Mouse (Mus musculus) monocyte, adult 2 months (primary cell): ENCODE results near the gene Lingo1.

Experiments used
- DNase-seq, 2 experiments: peaks; one replicate each; pipeline ENCODE4 v3.0.0; 2022; ENCODE audit warnings: low spot score in 2 of 2, low read depth in 1 of 2

Gene Lingo1

GRCm38 (mm10) chr9:56636214-56636613 lies 160.1 kb downstream of the Lingo1 start:
- DNase-seq, result peak; percentile 29 to 53

- DNase-seq, result no peak
Measured at GRCm38 (mm10) chr9:56635498-56636121, 160.7 kb downstream of the Lingo1 start.

DNA sequence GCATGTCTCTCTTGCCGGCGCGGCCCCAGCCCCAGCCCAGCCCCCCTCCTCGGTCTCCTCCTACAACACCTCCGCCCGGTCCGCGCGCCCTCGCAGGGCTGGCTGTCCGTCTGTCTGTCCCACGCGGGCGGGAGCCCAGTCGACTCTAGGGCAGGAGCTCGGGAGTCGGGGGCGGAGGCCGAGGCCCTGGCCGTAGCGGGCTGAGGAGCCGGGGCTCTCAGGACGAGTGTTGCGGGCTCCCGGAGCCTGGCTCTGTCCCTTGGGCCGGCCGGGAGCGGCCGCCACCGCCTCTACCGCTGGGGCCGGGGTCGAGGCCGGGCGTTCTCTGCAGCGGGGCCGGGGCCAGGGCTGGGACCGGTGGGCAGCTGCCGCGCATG lies 161.2 kb downstream of the Lingo1 start:
- DNase-seq, result no peak

DNA sequence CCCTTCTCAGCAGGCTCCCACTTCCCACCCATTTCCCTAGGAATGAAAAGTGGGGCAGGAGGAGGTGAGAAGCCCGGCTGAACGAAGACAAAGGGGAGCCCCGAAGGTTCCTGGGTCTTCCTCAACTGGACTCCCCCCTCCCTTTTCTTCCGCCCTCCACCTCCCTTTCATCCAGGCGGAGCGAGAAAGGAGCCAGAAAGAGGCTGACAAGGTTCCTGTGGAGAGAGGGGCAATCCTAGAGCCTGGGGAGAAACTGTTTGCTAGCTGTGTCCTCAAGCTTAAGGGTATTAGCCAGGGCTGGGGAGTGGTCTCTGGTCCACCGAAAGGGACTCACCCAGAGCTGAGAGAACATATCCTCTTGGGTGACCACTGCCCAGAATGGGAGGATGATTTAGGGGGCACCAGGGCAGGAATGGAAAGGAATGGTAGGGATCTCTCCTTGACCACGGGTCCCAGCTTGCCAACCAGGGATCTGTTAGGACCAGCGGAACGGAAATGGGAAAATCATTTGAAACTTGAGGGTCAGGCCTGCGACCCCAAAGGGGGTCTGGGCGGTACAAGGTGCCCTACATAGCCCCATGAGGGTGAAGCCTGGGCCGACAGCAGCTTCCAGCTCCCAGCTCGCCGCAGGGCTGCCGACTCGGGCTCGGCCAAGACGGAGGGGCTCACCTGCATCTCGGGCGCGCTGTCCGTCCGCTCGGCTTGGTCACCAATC lies 161.7 kb downstream of the Lingo1 start:
- DNase-seq, result no peak

GRCm38 (mm10) chr9:56633449-56634225 lies 162.6 kb downstream of the Lingo1 start:
- no peak for DNase-seq

GRCm38 (mm10) chr9:56630945-56631344 lies 165.3 kb downstream of the Lingo1 start:
- no peak for DNase-seq

- no peak for DNase-seq
Measured at GRCm38 (mm10) chr9:56629674-56630397, 166.4 kb downstream of the Lingo1 start.

- DNase-seq, result no peak
Measured at GRCm38 (mm10) chr9:56627295-56627694, 169.0 kb downstream of the Lingo1 start.

DNA sequence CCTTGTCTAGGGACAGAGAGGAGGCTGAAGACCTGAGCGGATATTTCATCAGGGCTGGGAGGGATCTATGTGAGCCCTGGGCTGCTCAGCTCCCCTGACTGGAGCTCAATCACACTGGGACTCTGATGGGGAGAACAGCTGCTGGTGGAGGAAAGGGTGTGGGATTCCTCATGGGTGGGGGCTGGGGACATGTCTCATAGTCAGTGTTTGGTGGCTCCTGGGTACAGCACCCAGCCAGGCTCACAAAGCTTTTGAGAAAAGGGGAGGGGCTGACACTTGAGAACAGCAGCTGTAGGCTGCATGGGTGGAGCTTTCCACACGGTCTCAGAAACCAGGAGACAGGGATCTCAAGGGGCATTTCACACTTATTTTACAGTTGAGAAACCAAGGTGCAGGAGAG lies 171.3 kb downstream of the Lingo1 start:
- DNase-seq, result no peak

GRCm38 (mm10) chr9:56623361-56623760 lies 172.9 kb downstream of the Lingo1 start:
- DNase-seq, result no peak

DNA sequence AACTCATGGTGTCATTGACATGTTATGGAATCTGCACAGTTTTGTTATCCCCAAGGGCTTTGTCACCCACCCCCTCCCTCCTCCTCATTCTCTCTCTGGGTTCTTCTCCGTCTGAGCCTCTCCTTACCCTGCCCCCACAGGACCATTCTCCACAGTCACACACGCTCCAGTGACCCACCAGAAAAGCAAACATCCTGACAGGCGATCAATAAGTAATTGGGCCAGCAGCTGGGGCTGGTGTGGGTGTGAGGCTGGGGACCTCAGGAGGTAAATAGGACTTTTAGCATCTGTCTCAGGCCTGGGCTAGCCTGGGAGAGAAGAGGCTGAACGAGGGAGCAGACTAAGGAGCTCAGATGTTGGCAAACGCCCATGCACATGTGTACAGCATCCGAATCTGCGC lies 173.5 kb downstream of the Lingo1 start:
- no peak for DNase-seq

DNA sequence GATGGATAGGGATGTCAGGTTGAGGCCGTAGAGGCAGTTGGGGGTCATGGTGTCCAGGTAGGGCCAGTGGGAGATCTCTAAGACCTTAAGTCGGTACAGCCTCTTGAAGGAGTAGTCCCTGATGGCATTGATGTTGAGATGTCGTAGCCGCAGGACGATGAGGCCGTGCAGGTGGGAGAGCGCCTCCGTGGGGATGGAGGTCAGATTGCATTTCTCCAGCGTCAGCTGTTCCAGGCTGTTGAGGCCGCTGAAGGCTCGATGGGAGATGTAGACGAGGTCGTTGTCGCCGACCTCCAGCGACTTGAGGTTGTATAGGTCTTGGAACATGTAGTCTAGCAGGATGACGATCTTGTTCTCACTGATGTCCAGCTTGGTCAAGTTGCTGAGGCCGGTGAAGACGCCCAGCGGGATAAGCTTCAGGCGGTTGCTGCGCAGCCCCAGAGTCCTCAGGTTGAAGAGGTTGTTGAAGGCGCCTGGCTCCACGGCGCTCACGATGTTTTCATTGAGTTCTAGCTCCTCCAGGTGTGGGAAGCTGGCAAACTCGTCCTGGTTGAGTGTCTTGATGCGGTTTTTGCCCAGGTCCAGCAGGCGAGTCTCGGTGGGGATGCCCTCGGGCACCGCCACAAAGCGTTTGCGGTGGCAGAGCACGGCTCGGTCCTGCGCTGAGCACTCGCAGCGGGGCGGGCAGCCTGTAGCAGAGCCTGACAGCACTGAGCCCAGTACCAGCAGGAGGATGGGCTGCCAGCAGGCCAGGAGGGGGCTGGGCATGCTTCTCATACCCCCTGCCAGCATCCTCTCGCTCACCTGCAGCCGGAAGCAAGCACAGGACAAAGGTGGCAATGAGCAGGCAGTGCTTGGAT lies 175.5 kb downstream of the Lingo1 start:
- DNase-seq, result no peak

DNA sequence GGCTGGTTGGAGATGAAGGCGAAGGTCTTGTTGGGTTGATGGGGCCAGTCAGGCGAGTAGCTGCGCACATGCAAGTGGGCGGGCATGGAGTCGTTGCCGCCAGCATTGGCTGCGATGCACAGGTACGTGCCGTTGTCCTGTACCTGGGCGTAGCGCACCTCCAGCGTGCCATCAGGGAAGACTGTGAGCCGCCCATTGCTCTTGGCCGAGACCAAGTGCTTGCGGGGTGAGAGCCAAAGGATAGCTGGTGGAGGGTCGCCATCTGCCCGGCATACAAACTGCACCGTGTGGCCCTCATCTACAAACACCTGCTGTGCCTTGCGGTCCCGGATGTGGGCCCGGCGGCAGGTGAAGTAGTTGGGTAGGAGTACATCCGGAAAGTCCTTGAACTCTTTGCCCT lies 176.6 kb downstream of the Lingo1 start:
- DNase-seq, result no peak

- DNase-seq, result no peak
Measured at GRCm38 (mm10) chr9:56618660-56619059, 177.6 kb downstream of the Lingo1 start.

GRCm38 (mm10) chr9:56616061-56616460 lies 180.2 kb downstream of the Lingo1 start:
- DNase-seq, result no peak

GRCm38 (mm10) chr9:56612798-56613183 lies 183.5 kb downstream of the Lingo1 start:
- DNase-seq, result no peak

GRCm38 (mm10) chr9:56611912-56612797 lies 184.1 kb downstream of the Lingo1 start:
- DNase-seq, result no peak

DNA sequence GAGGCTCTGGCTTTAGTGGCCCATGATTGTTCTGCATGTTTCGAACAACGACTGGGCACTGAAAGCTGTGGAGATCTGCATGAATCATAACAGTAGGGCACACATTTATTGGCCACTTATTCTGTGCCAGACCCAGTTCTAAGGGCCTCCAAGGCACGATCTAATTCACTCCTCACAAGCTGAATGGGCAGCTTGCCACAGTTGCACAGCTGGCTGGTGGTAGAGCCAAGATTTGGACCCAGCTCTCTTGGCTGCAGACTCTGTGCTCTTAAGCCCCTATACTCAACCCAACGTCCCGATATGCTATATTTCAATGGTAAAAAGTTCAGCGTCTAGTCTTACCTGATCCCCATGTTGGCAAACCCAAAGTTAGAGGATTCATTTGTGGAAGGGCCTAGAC lies 185.3 kb downstream of the Lingo1 start:
- no peak for DNase-seq

- no peak for DNase-seq
Measured at GRCm38 (mm10) chr9:56610466-56610865, 185.8 kb downstream of the Lingo1 start.

GRCm38 (mm10) chr9:56609486-56609885 lies 186.8 kb downstream of the Lingo1 start:
- no peak for DNase-seq
